Mouse (Mus musculus): ENCODE measurements around the gene Abcc4. TPM values are rescaled to one million over a fixed set of nuclear protein-coding genes. Genes with fewer than 3 reads are reported as not detected.

Abcc4 gene
- polyA plus RNA-seq, 1 experiment from 2014 or later: 3.2 TPM

DNA sequence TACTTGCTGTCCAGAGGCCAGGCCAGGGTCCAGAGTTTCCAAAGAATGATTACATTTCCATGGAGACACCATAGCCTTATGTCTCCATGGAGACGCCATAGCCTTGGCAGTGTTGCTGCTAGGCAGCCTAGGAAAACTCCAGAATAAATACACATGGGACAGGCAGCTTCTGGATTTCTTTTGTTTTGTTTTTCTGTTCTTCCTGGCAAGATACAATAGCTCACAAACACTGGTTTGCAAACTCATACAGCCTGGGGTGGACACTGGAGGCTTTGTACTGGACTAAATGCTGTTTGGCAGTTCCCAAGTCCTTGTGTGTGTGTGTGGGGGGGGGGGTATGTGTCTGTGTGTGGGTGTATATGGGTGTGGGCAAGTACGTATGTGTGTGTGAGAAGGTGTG is 29.1 kb upstream of the Abcc4 start:
- H3K27me3 ChIP-seq (ENCODE audit: control insufficient read depth, insufficient read depth, low read length): no peaks in the 10 kb centered on the region
- no peaks in the 10 kb centered on the region for H3K4me1 ChIP-seq (replicated peaks; ENCODE audit: control insufficient read depth, insufficient read depth, low read length)
- 36% methylated on average over 2 of the region's 2 CpGs for WGBS
- H3K9me3 ChIP-seq (ENCODE audit: control insufficient read depth, low read length): no peaks in the 10 kb centered on the region; the same call in 1 of the 2 replicates
- DNase-seq (ENCODE audit: low spot score) (peak; percentile 70), ATAC-seq (ENCODE audit: low FRiP score) (peak; percentile 93)
- H3K4me2 ChIP-seq (replicated peaks; ENCODE audit: low read depth, low read length): no peak overlapping the region
- H3K36me3 ChIP-seq (ENCODE audit: control insufficient read depth, insufficient read depth, low read length): no peaks in the 10 kb centered on the region
- H3K27ac ChIP-seq (ENCODE audit: low read depth, low read length): peak overlapping the region; percentile 13; the same call in 1 of the 2 replicates
- no peak overlapping the region for H3K9ac ChIP-seq (ENCODE audit: low read depth, low read length)
- no peak overlapping the region for H3K4me3 ChIP-seq (ENCODE audit: low read depth, low read length)

DNA sequence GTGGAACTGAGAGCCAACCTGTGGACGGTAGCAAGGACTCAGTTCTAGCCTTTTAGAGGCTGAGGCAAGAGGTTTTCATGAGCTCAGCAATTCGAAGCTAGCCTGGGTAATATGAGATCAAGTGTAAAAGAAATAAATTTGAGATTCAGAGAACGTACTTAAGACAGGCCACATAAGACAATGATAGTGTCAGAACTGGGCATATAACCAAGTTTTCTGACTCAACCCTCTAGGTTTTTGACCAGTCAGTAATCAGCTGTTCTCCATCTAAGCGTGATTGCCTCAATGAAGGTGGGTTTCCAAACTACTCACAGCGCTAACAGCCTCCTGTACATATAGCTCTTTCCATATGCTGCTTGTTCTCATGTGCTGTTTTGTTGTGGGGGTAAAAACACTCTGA is 27.1 kb upstream of the Abcc4 start:
- no peaks in the 10 kb centered on the region for H3K27me3 ChIP-seq (ENCODE audit: control insufficient read depth, insufficient read depth, low read length)
- no peak overlapping the region for H3K27ac ChIP-seq (ENCODE audit: low read depth, low read length)
- no peaks in the 10 kb centered on the region for H3K4me1 ChIP-seq (replicated peaks; ENCODE audit: control insufficient read depth, insufficient read depth, low read length)
- no peak for ATAC-seq (ENCODE audit: low FRiP score)
- H3K36me3 ChIP-seq (ENCODE audit: control insufficient read depth, insufficient read depth, low read length): no peaks in the 10 kb centered on the region
- no peak for DNase-seq (ENCODE audit: low spot score)
- H3K4me3 ChIP-seq (ENCODE audit: low read depth, low read length): no peak overlapping the region
- WGBS: 90% methylated on average over 5 of the region's 5 CpGs
- no peak overlapping the region for H3K9ac ChIP-seq (ENCODE audit: low read depth, low read length)
- no peaks in the 10 kb centered on the region for H3K9me3 ChIP-seq (ENCODE audit: control insufficient read depth, low read length)
- H3K4me2 ChIP-seq (replicated peaks; ENCODE audit: low read depth, low read length): no peak overlapping the region

DNA sequence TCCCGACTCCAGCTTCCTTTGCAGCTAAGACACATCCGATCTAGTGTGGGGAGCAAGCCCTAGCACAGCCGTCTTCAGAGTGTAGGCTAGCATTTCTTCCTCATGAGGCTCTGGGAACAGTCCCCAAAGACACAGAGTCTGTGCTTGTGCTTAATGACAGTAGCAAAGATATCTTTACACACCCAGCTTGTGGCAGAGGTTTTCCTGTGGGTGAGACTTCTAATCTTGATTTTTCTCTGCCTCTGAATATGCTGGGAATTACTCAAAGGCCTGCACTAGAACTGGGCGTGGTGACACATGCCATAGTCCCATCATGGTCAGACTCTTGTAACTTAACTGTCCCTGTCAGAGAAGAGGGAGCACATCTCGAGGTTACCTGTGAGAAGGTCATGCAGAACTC is 24.6 kb upstream of the Abcc4 start:
- Histone ChIP-seq H3K9me3 (ENCODE audit: control insufficient read depth, low read length) (no peaks in the 10 kb centered on the region), H3K27ac (ENCODE audit: low read depth, low read length) (no peak overlapping the region), H3K4me1 (replicated peaks; ENCODE audit: control insufficient read depth, insufficient read depth, low read length) (no peaks in the 10 kb centered on the region), H3K4me2 (replicated peaks; ENCODE audit: low read depth, low read length) (no peak overlapping the region), H3K9ac (ENCODE audit: low read depth, low read length) (no peak overlapping the region), H3K36me3 (ENCODE audit: control insufficient read depth, insufficient read depth, low read length) (no peaks in the 10 kb centered on the region), H3K27me3 (ENCODE audit: control insufficient read depth, insufficient read depth, low read length) (no peaks in the 10 kb centered on the region), H3K4me3 (ENCODE audit: low read depth, low read length) (no peak overlapping the region)
- 87% methylated on average over 5 of the region's 5 CpGs for WGBS
- no peak for DNase-seq (ENCODE audit: low spot score)
- no peak for ATAC-seq (ENCODE audit: low FRiP score)

DNA sequence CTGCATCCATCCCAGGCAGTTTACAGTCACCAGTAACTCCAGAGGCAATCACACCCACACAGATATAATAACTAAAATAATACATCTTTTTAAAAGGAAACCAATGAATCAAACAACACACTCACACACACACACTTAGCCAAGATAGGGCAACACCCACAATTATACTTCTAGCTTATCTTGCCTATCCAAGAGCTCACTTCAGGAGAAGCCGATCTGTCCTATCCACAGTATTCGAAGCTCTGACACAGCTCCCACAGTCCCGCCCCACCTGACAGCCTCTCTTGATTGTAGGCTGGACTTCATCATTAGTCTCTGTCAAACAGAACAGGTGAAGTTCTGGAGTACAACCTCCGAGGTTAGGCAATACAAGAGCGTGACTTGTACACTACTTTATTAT is 19.4 kb upstream of the Abcc4 start:
- H3K27me3 ChIP-seq (ENCODE audit: control insufficient read depth, insufficient read depth, low read length): no peaks in the 10 kb centered on the region; the same call in 1 of the 2 replicates
- no peak overlapping the region for H3K4me2 ChIP-seq (replicated peaks; ENCODE audit: low read depth, low read length)
- H3K4me3 ChIP-seq (ENCODE audit: low read depth, low read length): no peak overlapping the region
- no peaks in the 10 kb centered on the region for H3K4me1 ChIP-seq (replicated peaks; ENCODE audit: control insufficient read depth, insufficient read depth, low read length)
- no peaks in the 10 kb centered on the region for H3K36me3 ChIP-seq (ENCODE audit: control insufficient read depth, insufficient read depth, low read length)
- no peak for DNase-seq (ENCODE audit: low spot score)
- ATAC-seq (ENCODE audit: low FRiP score): no peak
- 89% methylated on average over 5 of the region's 5 CpGs for WGBS
- H3K9ac ChIP-seq (ENCODE audit: low read depth, low read length): no peak overlapping the region
- no peak overlapping the region for H3K27ac ChIP-seq (ENCODE audit: low read depth, low read length)
- no peaks in the 10 kb centered on the region for H3K9me3 ChIP-seq (ENCODE audit: control insufficient read depth, low read length)

DNA sequence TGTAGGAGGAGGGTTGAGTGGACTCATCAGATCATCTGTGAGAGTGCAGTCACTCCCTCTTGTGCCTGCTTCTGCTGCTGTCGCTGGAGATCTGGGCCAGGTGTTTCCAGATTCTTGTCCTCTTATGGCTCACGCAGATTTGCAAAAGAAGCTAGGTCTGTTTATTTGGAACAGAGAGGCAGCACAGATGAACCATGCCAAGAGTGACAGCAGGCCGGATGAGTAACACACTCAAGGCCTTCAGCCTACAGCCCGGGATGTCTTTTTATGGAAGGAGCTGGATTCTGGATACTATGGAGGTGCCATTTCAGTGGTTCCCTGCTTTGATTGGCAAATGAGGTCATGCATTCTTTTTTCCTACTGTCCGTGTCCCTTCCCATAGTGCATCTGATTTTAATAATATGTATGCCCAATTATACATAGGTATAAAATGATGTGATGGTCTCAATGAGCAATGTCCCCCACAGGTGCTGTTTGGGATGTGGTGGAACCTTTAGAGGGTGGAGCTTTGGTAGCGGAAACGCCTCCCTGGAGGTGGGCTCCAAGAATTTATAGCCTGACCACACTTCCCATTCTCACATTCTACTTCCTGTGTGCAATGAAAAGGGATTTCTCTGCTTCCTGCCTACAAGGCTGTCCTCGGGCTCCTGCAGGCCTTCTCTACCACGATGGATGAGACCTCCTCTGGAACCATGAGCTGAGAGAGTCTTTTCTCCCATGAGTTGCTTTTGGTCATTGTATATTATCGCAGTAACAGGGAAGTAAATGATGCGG is 18.1 kb upstream of the Abcc4 start:
- Histone ChIP-seq H3K36me3 (ENCODE audit: control insufficient read depth, insufficient read depth, low read length) (no peaks in the 10 kb centered on the region), H3K4me2 (replicated peaks; ENCODE audit: low read depth, low read length) (no peak overlapping the region), H3K4me3 (ENCODE audit: low read depth, low read length) (no peak overlapping the region), H3K4me1 (replicated peaks; ENCODE audit: control insufficient read depth, insufficient read depth, low read length) (no peaks in the 10 kb centered on the region), H3K27ac (ENCODE audit: low read depth, low read length) (no peak overlapping the region), H3K27me3 (ENCODE audit: control insufficient read depth, insufficient read depth, low read length) (no peaks in the 10 kb centered on the region; the same call in 1 of the 2 replicates), H3K9ac (ENCODE audit: low read depth, low read length) (no peak overlapping the region), H3K9me3 (ENCODE audit: control insufficient read depth, low read length) (no peaks in the 10 kb centered on the region)
- DNase-seq (ENCODE audit: low spot score) (no peak), ATAC-seq (ENCODE audit: low FRiP score) (no peak)
- 91% methylated on average over 11 of the region's 11 CpGs for WGBS

DNA sequence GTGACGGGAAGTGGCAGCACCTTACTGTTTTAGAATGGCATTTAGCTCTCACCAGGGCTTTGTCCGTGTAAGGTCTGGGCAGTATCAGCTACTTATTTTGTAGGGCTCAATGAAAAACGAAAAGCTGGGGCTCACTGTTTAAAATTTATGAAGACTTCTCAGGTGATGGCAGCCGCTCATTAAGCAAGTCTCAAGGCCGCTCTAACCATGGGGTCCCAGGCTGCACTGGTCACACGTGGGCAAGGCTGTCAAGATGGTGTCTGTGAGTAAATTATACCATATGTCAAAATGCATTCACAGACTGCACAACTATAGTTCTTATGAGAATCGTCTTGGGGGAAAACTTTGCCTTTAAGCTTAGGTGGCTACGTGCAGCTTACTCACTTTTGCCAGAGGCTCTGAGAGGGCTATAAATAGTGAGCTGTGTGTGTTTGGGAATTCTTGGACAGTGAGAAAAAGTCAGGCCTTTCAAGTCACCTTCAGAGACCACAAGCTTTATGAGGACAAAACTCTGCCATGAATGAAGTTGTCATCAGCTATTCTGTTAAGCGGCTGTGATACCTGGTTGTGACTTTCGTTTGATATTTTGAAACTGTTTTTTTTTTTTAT is 13.7 kb upstream of the Abcc4 start:
- no peak overlapping the region for H3K4me3 ChIP-seq (ENCODE audit: low read depth, low read length)
- no peak for DNase-seq (ENCODE audit: low spot score)
- no peaks in the 10 kb centered on the region; the same call in 1 of the 2 replicates for H3K27me3 ChIP-seq (ENCODE audit: control insufficient read depth, insufficient read depth, low read length)
- H3K9me3 ChIP-seq (ENCODE audit: control insufficient read depth, low read length): no peaks in the 10 kb centered on the region
- no peak overlapping the region for H3K27ac ChIP-seq (ENCODE audit: low read depth, low read length)
- H3K4me2 ChIP-seq (replicated peaks; ENCODE audit: low read depth, low read length): no peak overlapping the region
- WGBS: 79% methylated on average over 10 of the region's 10 CpGs
- no peaks in the 10 kb centered on the region for H3K4me1 ChIP-seq (replicated peaks; ENCODE audit: control insufficient read depth, insufficient read depth, low read length)
- no peak for ATAC-seq (ENCODE audit: low FRiP score)
- H3K9ac ChIP-seq (ENCODE audit: low read depth, low read length): no peak overlapping the region
- H3K36me3 ChIP-seq (ENCODE audit: control insufficient read depth, insufficient read depth, low read length): no peaks in the 10 kb centered on the region

DNA sequence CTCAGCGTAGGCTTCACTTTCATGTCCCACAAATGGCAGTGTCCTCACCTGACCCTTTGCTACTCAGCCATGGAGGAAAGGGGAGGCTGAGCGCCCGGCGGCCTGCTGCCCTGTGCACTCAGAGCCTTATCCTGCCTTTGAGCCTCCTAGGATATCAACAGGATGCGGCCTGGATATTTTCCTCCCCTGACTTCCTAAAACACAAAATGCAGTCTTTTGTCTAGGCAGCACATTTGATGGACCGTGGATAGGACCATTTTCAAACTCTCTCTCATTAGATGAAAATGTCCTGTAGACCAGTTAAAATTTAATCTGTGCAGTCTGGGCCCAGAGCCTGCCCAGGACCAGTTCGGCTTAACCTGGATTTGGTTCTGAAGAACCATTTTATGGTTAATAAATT is 12.6 kb upstream of the Abcc4 start:
- Histone ChIP-seq H3K4me2 (replicated peaks; ENCODE audit: low read depth, low read length) (no peak overlapping the region), H3K36me3 (ENCODE audit: control insufficient read depth, insufficient read depth, low read length) (no peaks in the 10 kb centered on the region), H3K4me3 (ENCODE audit: low read depth, low read length) (no peak overlapping the region), H3K9me3 (ENCODE audit: control insufficient read depth, low read length) (no peaks in the 10 kb centered on the region), H3K4me1 (replicated peaks; ENCODE audit: control insufficient read depth, insufficient read depth, low read length) (no peaks in the 10 kb centered on the region; the same call in 1 of the 2 replicates), H3K27ac (ENCODE audit: low read depth, low read length) (no peak overlapping the region), H3K9ac (ENCODE audit: low read depth, low read length) (no peak overlapping the region), H3K27me3 (ENCODE audit: control insufficient read depth, insufficient read depth, low read length) (no peaks in the 10 kb centered on the region; the same call in 1 of the 2 replicates)
- no peak for ATAC-seq (ENCODE audit: low FRiP score)
- 82% methylated on average over 7 of the region's 7 CpGs for WGBS
- no peak for DNase-seq (ENCODE audit: low spot score)

- Histone ChIP-seq H3K9ac (ENCODE audit: low read depth, low read length) (no peak overlapping the region), H3K4me2 (replicated peaks; ENCODE audit: low read depth, low read length) (no peak overlapping the region), H3K27ac (ENCODE audit: low read depth, low read length) (no peak overlapping the region), H3K4me3 (ENCODE audit: low read depth, low read length) (no peak overlapping the region), H3K36me3 (ENCODE audit: control insufficient read depth, insufficient read depth, low read length) (no peaks in the 10 kb centered on the region), H3K4me1 (replicated peaks; ENCODE audit: control insufficient read depth, insufficient read depth, low read length) (no peaks in the 10 kb centered on the region; the same call in 1 of the 2 replicates), H3K27me3 (ENCODE audit: control insufficient read depth, insufficient read depth, low read length) (no peaks in the 10 kb centered on the region; the same call in 1 of the 2 replicates), H3K9me3 (ENCODE audit: control insufficient read depth, low read length) (no peaks in the 10 kb centered on the region)
- ATAC-seq (ENCODE audit: low FRiP score) (no peak), DNase-seq (ENCODE audit: low spot score) (no peak)
- 91% methylated on average over 16 of the region's 16 CpGs for WGBS
These were observed 10.6 kb upstream of the Abcc4 start for GRCm38 (mm10) chr14:118716372-118717312.

Data from hindbrain, embryonic 11.5 days (tissue).